Mouse (Mus musculus) heart, postnatal 0 days (tissue): ENCODE data around the gene Plcl2. TPM values are rescaled to one million over a fixed set of nuclear protein-coding genes. Genes with fewer than 3 reads are reported as not detected.
"Not testable (repeated sequence)": the region's sequence is repeated elsewhere in the genome, so short reads cannot be mapped to it uniquely, and the experiment has no call there.

Experiments used
- ATAC-seq: fragments of 200-750 bp; cut with Nextera tagmentation; 2 replicates; pipeline ENCODE4 v1.8.0; 2017; ENCODE audit warnings: low read depth, moderate number of reproducible peaks, moderate library complexity; ENCODE audit not compliant: insufficient read depth
- DNase-seq: peaks from one replicate; pipeline ENCODE4 v3.0.0-alpha.2; 2016; ENCODE audit warnings: low spot score
- H3K27ac ChIP-seq: fragments of 300-500 bp; sonication (generic); 2 replicates; pipeline ENCODE4 v1.5.1; 2014; ENCODE audit warnings: low read depth, mild to moderate bottlenecking
- H3K27me3 ChIP-seq: fragments of 300-500 bp; sonication (generic); 2 replicates; pipeline ENCODE4 v1.6.1; 2014; ENCODE audit warnings: low read length, mixed read lengths; ENCODE audit not compliant: control insufficient read depth, insufficient read depth
- H3K36me3 ChIP-seq: fragments of 300-500 bp; sonication (generic); replicated peaks from 2 replicates; pipeline ENCODE4 v1.6.1; 2014; ENCODE audit warnings: low read length, mixed read lengths; ENCODE audit not compliant: control insufficient read depth, insufficient read depth
- H3K4me1 ChIP-seq: fragments of 300-500 bp; sonication (generic); 2 replicates; pipeline ENCODE4 v1.6.1; 2014; ENCODE audit warnings: antibody characterized with exemption; ENCODE audit not compliant: control insufficient read depth, insufficient read depth
- H3K4me2 ChIP-seq: fragments of 300-500 bp; sonication (generic); 2 replicates; pipeline ENCODE4 v1.6.1; 2014; ENCODE audit warnings: low read depth, mild to moderate bottlenecking, low read length, moderate library complexity
- H3K4me3 ChIP-seq: fragments of 300-500 bp; sonication (generic); 2 replicates; pipeline ENCODE4 v1.5.1; 2014; ENCODE audit warnings: low read depth, low read length
- H3K9ac ChIP-seq: fragments of 300-500 bp; sonication (generic); replicated peaks from 2 replicates; pipeline ENCODE4 v1.6.1; 2014; ENCODE audit warnings: low read depth, low read length, mixed read lengths
- H3K9me3 ChIP-seq: fragments of 300-500 bp; sonication (generic); replicated peaks from 2 replicates; pipeline ENCODE4 v1.6.1; 2016; ENCODE audit warnings: low read length; ENCODE audit not compliant: control insufficient read depth
- CTCF ChIP-seq: IDR thresholded peaks from 2 replicates; pipeline ENCODE4 v1.5.1; 2016; ENCODE audit warnings: antibody characterized with exemption, control low read depth, low read depth
- EP300 ChIP-seq: IDR thresholded peaks from 2 replicates; pipeline ENCODE4 v1.6.1; 2016; ENCODE audit warnings: antibody characterized with exemption, low read depth
- WGBS: fragments of 180-500 bp; shearing (Covaris S2); extraction: QIAGEN DNeasy Blood & Tissue Kit; methylation state at CpG from one replicate; pipeline ENCODE4 v1.1.7; 2014; 5-methylcytosine and 5-hydroxymethylcytosine counted together
- polyA plus RNA-seq: library from polyadenylated mRNA; unstranded; fragments of >200 nt; fragmentation: Nextera tagmentation; extraction: Ambion mirVana; gene quantifications from 2 replicates; pipeline ENCODE4 v1.2.1, GENCODE M21; 2015
- total RNA-seq: library from RNA; depleted of rRNA; stranded (reverse); fragments of >200 nt; gene quantifications from 2 replicates; pipeline ENCODE4 v1.2.3, GENCODE M21; 2014; ENCODE audit warnings: low replicate concordance

Plcl2 gene
- total and polyA plus RNA-seq, 2 experiments from 2014 or later: 2.4 to 22.7 TPM

DNA sequence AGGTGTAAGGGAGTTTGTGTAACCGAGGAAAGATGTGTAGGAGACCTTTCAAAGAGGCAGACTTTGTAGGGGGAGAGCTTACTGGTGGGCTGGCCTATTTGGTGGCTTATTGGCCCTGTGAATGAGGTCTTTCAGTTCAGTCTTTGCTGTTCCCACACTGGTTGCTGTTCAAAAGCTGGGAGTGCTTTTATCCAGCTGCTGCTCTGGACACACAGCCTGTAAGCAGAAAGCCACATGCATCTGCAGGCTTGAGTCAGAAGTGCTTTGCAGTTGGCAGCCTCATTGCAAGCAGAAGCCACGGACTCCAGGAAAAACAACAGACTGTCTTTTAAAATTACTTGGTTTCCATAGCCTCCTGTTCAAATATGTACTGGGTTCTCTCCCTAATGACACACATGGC, 16.6 kb downstream of the Plcl2 start:
- TF ChIP-seq EP300 (no peak), CTCF (no peak)
- no peaks in the 10 kb centered on the region for H3K4me1 ChIP-seq
- ATAC-seq: no peak
- H3K4me2 ChIP-seq: no peak overlapping the region
- DNase-seq: no peak
- no peak overlapping the region for H3K9ac ChIP-seq
- no peak overlapping the region for H3K27ac ChIP-seq
- WGBS: 62% methylated on average over 2 of the region's 2 CpGs
- no peaks in the 10 kb centered on the region for H3K27me3 ChIP-seq
- no peaks in the 10 kb centered on the region for H3K9me3 ChIP-seq
- H3K36me3 ChIP-seq: no peaks in the 10 kb centered on the region
- no peak overlapping the region for H3K4me3 ChIP-seq

DNA sequence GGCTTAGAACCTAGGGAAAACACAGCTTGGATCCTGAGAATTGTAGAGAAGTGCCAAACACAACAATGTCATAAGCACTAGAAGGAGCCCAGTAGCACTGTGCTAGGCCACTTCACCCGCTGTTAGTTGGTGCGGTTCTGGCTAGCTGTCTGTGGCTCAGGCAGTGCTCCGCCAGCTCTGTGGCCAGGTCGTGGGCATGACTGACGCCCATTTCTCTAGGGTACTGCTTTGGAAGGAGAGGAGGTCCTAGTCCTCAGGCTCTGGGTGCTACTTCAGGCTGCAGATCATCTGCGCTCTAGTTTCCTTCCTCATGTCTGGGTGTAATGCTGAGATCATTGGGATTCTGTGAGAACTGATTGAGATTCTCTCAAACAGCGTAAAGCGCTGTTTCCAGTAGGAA, 20.9 kb downstream of the Plcl2 start:
- H3K4me1 ChIP-seq: no peaks in the 10 kb centered on the region
- H3K36me3 ChIP-seq: no peaks in the 10 kb centered on the region
- H3K9ac ChIP-seq: no peak overlapping the region
- no peak overlapping the region for H3K4me2 ChIP-seq
- H3K4me3 ChIP-seq: no peak overlapping the region
- no peak for DNase-seq
- no peaks in the 10 kb centered on the region for H3K9me3 ChIP-seq
- H3K27me3 ChIP-seq: no peaks in the 10 kb centered on the region
- WGBS: 77% methylated on average over 8 of the region's 8 CpGs
- no peak overlapping the region for H3K27ac ChIP-seq
- TF ChIP-seq EP300 (no peak), CTCF (no peak)
- ATAC-seq: no peak

DNA sequence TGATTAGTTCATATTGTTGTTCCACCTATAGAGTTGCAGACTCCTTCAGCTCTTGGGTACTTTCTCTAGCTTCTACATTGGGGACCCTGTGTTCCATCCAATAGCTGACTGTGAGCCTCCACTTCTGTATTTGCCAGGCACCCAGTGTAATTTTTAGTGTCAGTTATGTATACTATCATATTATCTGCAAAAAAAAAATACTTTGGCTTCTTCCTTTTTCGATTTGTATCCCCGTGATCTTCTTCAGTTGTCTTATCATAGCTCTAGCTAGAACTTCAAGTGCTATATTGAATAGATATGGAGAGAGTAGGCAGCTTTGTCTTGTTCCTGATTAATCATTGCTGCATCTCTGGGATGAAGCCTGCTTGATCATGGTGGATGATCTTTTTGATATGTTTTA, 25.7 kb downstream of the Plcl2 start:
- not testable (repeated sequence) for H3K9me3 ChIP-seq, H3K9ac ChIP-seq, H3K27ac ChIP-seq, H3K36me3 ChIP-seq, H3K4me2 ChIP-seq, DNase-seq, H3K4me1 ChIP-seq, ATAC-seq, H3K4me3 ChIP-seq, H3K27me3 ChIP-seq
- 95% methylated on average over 2 of the region's 2 CpGs for WGBS

DNA sequence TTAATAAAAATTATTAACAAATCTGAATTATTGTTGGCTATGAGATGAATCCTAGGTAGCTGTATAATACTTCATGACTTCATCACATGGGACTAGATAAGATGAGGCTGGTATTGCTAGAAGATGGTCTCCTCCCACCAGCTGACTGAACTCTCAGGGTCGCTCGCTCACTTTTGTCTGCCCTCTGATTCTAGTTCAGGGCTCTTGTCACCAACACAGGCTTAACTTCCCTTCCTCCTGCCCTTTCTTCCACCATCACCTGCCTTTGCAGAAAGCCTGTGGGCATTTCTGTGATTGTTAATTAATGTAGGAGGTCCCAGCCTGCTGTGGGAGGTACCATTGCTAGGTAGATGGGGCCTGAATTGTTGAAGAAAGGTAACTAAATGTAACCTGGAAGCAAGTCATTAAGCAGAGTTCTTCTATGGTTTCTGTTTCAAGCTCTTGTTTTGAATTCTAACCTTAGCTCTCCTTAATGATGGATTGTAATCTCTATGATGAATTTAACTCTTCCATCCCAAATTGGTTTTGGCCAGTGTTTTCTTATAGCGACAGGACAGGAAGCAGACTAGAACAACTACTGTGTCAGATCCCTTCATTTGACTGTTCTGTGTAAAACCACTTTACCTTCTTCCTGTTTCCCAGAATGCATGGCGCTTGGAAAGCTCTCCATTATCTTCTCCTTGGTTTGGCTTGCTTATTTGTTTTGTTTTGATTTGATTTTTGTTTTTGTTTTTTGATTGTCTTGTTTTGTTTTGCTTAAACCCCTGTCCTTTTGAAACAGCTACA, 27.4 kb downstream of the Plcl2 start:
- ATAC-seq (no peak), DNase-seq (no peak)
- H3K4me2 ChIP-seq: no peak overlapping the region
- H3K4me1 ChIP-seq: no peaks in the 10 kb centered on the region
- no peak overlapping the region for H3K4me3 ChIP-seq
- no peaks in the 10 kb centered on the region for H3K27me3 ChIP-seq
- no peaks in the 10 kb centered on the region for H3K36me3 ChIP-seq
- 84% methylated on average over 4 of the region's 4 CpGs for WGBS
- H3K9ac ChIP-seq: no peak overlapping the region
- TF ChIP-seq EP300 (no peak), CTCF (no peak)
- no peaks in the 10 kb centered on the region for H3K9me3 ChIP-seq
- no peak overlapping the region for H3K27ac ChIP-seq

DNA sequence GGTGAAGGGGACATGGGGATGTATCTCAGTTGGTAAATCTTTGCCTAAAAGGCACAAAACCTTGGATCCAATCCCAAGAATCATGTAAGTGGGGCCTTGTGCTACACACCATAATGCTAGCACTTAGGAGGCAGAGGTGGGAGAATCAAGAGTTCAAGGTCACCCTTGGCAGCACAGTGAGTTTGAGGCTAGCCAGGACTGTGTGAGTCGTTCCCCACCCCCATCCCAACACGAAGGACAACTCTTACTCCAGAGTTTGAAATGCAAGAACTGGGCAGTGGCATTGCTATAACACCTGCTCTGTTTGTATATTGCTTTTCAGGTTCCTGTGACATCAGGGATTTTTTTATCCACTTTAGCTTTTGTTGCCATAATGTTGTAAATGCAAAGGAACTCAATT, 28.6 kb downstream of the Plcl2 start:
- no peak overlapping the region for H3K9ac ChIP-seq
- H3K27me3 ChIP-seq: no peaks in the 10 kb centered on the region
- TF ChIP-seq CTCF (no peak), EP300 (no peak)
- no peaks in the 10 kb centered on the region for H3K4me1 ChIP-seq
- H3K4me3 ChIP-seq: no peak overlapping the region
- no peaks in the 10 kb centered on the region for H3K36me3 ChIP-seq
- DNase-seq (no peak), ATAC-seq (no peak)
- WGBS: 71% methylated on average over 2 of the region's 2 CpGs
- H3K9me3 ChIP-seq: peaks cover 9% of the 10 kb centered on the region
- H3K27ac ChIP-seq: no peak overlapping the region
- no peak overlapping the region for H3K4me2 ChIP-seq

DNA sequence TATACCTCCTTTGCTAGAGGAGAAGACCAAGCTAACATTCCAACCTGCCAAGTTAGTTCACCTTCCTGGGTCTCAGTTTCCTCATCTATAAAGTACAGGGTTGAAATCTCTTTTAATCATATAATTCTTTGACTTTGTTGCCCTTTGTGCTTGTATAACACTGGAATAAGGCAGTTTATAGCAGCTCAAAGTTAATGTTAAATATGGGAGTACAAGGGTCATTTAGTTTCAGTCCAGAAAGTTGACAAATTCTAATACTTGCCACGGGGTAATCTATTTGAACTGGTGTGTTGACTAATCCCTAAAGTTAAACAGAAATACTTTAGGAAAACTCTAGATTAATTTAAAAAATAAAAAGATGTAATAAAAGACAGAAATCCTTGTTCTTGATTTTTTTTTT, 35.7 kb downstream of the Plcl2 start:
- Histone ChIP-seq H3K36me3 (no peaks in the 10 kb centered on the region), H3K4me1 (no peaks in the 10 kb centered on the region), H3K9me3 (peaks cover 14% of the 10 kb centered on the region), H3K27ac (no peak overlapping the region), H3K4me2 (no peak overlapping the region), H3K9ac (no peak overlapping the region), H3K27me3 (no peaks in the 10 kb centered on the region), H3K4me3 (no peak overlapping the region)
- DNase-seq (no peak), ATAC-seq (no peak)
- WGBS: 87% methylated on average over 1 of the region's 1 CpGs
- TF ChIP-seq EP300: no peak
- TF ChIP-seq CTCF: no peak
